Mouse (Mus musculus): ENCODE results near the gene Ppp1r14c. TPM values are rescaled to one million over a fixed set of nuclear protein-coding genes. Genes with fewer than 3 reads are reported as not detected.
"Not testable (repeated sequence)": the region's sequence is repeated elsewhere in the genome, so short reads cannot be mapped to it uniquely, and the experiment has no call there.

The Ppp1r14c gene
- polyA plus RNA-seq, 1 experiment from 2014 or later, result 12.4 TPM

GRCm38 (mm10) chr10:3434848-3435474, 69.1 kb downstream of the Ppp1r14c start:
- no peak for ATAC-seq (ENCODE audit: insufficient number of reproducible peaks, insufficient read depth, low FRiP score, low TSS enrichment, low read depth)
- Histone ChIP-seq H3K4me1 (no peaks in the 10 kb centered on the region), H3K27ac (no peak overlapping the region), H3K9ac (no peak overlapping the region), H3K9me3 (peaks cover 11% of the 10 kb centered on the region), H3K4me2 (no peak overlapping the region), H3K4me3 (no peak overlapping the region), H3K27me3 (no peaks in the 10 kb centered on the region), H3K36me3 (no peaks in the 10 kb centered on the region)
- WGBS, result 90% methylated on average over 8 of the region's 8 CpGs

DNA sequence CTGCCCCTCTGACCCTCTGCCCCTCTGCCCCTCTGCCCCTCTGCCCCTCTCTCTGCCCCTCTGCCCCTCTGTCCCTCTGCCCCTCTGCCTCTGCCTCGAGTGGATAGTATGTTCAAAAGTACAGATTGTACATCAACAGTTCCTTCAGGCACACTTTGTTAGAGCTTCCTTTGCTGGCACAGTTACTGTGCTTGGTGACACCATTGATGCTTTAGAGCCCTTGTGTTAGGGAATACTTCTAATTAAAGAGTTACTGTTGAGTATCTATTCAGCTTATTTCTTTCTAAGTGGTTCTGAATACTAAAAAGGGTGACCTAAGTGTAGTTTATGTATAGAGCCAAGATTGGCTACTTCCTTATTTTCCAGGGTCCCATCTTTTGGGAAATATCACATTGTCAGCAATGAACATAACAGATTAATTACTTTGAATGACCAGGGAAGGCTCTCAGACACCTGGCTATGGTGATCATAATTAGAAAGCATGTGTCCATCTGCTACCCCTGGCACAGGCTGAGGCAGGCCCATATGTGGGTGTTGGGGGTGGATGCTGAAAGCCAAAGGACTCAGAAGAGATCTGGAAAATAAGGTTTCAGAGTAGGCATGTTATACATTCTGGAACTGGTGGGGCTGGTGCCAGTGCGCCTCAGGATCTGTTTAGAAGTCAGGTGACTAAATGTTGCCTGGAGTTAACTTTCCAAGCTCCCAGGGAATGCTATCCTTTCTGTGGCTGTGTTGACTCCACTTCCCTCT, 75.0 kb downstream of the Ppp1r14c start:
- H3K36me3 ChIP-seq, result no peaks in the 10 kb centered on the region
- no peak overlapping the region for H3K9ac ChIP-seq
- no peak overlapping the region for H3K4me3 ChIP-seq
- 63% methylated on average over 2 of the region's 2 CpGs for WGBS
- no peaks in the 10 kb centered on the region for H3K27me3 ChIP-seq
- peaks cover 2% of the 10 kb centered on the region; the same call in 1 of the 2 replicates for H3K9me3 ChIP-seq
- ATAC-seq (ENCODE audit: insufficient number of reproducible peaks, insufficient read depth, low FRiP score, low TSS enrichment, low read depth), result no peak
- H3K4me2 ChIP-seq, result no peak overlapping the region
- H3K27ac ChIP-seq, result no peak overlapping the region
- H3K4me1 ChIP-seq, result no peaks in the 10 kb centered on the region

- H3K36me3 ChIP-seq; H3K9ac ChIP-seq; H3K9me3 ChIP-seq; H3K27ac ChIP-seq; H3K4me3 ChIP-seq; H3K4me2 ChIP-seq; H3K4me1 ChIP-seq; H3K27me3 ChIP-seq; ATAC-seq (ENCODE audit: insufficient number of reproducible peaks, insufficient read depth, low FRiP score, low TSS enrichment, low read depth): not testable (repeated sequence)
- WGBS, result 91% methylated on average over 10 of the region's 10 CpGs
Measured at GRCm38 (mm10) chr10:3446748-3447147, 80.9 kb downstream of the Ppp1r14c start.

DNA sequence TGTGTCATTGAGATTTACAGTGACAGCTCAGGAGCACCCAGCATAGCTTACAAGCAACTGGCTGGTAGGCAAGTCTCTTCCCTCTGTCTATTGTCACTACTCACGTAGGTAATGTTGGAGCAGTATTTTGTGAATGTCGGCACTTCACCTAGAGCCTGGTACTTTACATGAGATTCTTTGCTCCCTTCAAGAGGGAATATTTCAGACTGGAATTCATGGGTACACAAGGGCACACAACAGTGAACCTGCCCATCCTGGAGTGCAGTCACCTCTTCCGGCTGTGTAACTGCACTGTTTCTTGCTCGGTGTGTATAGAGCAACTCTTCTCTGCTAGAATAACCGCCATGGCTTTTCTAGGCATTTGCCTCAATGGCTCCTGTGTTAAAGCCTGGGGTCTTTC, 82.8 kb downstream of the Ppp1r14c start:
- no peaks in the 10 kb centered on the region for H3K4me1 ChIP-seq
- ATAC-seq (ENCODE audit: insufficient number of reproducible peaks, insufficient read depth, low FRiP score, low TSS enrichment, low read depth), result no peak
- H3K9ac ChIP-seq, result no peak overlapping the region
- no peak overlapping the region for H3K4me2 ChIP-seq
- no peak overlapping the region for H3K27ac ChIP-seq
- H3K27me3 ChIP-seq, result no peaks in the 10 kb centered on the region
- no peaks in the 10 kb centered on the region for H3K36me3 ChIP-seq
- H3K9me3 ChIP-seq, result no peaks in the 10 kb centered on the region
- no peak overlapping the region for H3K4me3 ChIP-seq
- WGBS, result 90% methylated on average over 5 of the region's 5 CpGs

DNA sequence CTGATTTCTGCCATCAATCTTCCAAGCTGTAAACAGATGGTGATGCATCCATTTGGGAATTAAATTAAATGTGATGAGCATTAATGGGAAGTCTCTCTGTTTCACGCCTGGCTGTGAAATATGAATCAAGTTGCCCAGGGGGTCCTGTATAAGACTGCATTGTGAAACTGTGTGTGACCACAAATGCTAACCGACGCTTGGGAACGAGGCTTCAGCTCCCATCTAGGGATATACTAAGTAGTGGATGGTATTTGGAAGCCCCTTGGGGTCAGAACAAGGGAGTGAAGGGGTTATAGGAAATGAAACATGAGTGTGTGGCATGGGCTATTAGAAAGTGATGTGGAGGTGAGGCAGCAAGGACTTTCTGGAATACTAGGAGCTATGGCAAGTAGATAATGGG, 86.1 kb downstream of the Ppp1r14c start:
- H3K27ac ChIP-seq, result no peak overlapping the region
- no peak for ATAC-seq (ENCODE audit: insufficient number of reproducible peaks, insufficient read depth, low FRiP score, low TSS enrichment, low read depth)
- no peaks in the 10 kb centered on the region for H3K4me1 ChIP-seq
- 70% methylated on average over 4 of the region's 4 CpGs for WGBS
- H3K9me3 ChIP-seq, result no peaks in the 10 kb centered on the region
- H3K4me2 ChIP-seq, result no peak overlapping the region
- H3K9ac ChIP-seq, result no peak overlapping the region
- H3K36me3 ChIP-seq, result no peaks in the 10 kb centered on the region
- H3K4me3 ChIP-seq, result no peak overlapping the region
- no peaks in the 10 kb centered on the region for H3K27me3 ChIP-seq

DNA sequence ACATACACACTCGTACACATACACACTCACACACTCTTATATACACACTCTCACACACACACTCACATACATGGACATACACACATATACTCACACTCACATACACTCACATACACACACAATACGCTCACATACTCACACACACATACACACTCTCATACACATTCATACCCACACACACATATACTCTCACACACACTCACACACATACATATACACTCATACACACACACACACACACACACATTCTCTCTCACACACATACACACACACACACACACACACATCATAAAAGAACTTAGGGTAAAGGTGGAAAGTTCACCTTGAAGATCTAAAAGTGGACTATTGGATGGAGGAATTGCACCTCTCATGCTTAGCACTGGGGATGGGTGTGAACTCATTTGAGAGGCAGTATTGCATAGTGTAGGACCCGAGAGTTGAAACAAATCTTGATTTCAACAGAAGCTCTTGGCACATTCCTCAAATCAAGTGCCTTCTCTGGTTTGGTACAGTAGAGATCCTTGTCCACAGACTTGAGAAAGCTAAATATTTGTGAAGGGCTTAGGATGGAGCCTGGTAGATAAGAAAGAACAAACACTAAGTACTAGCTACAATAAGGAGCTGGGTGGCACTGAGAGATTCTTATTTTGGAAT, 87.1 kb downstream of the Ppp1r14c start:
- peak; percentile 6; the same call in 1 of the 2 replicates for ATAC-seq (ENCODE audit: insufficient number of reproducible peaks, insufficient read depth, low FRiP score, low TSS enrichment, low read depth)
- no peaks in the 10 kb centered on the region for H3K27me3 ChIP-seq
- H3K9me3 ChIP-seq, result no peaks in the 10 kb centered on the region
- no peak overlapping the region for H3K4me2 ChIP-seq
- H3K4me1 ChIP-seq, result no peaks in the 10 kb centered on the region
- H3K4me3 ChIP-seq, result no peak overlapping the region
- WGBS, result 84% methylated on average over 3 of the region's 3 CpGs
- H3K36me3 ChIP-seq, result no peaks in the 10 kb centered on the region
- H3K9ac ChIP-seq, result no peak overlapping the region
- no peak overlapping the region for H3K27ac ChIP-seq

- Histone ChIP-seq H3K9me3 (no peaks in the 10 kb centered on the region), H3K27ac (no peak overlapping the region), H3K4me1 (no peaks in the 10 kb centered on the region), H3K9ac (no peak overlapping the region), H3K4me3 (no peak overlapping the region), H3K36me3 (no peaks in the 10 kb centered on the region), H3K4me2 (no peak overlapping the region), H3K27me3 (no peaks in the 10 kb centered on the region)
- ATAC-seq (ENCODE audit: insufficient number of reproducible peaks, insufficient read depth, low FRiP score, low TSS enrichment, low read depth), result no peak
- 59% methylated on average over 1 of the region's 1 CpGs for WGBS
Measured at GRCm38 (mm10) chr10:3458686-3459085, 92.8 kb downstream of the Ppp1r14c start.

GRCm38 (mm10) chr10:3460841-3461240, 95.0 kb downstream of the Ppp1r14c start:
- no peak for ATAC-seq (ENCODE audit: insufficient number of reproducible peaks, insufficient read depth, low FRiP score, low TSS enrichment, low read depth)
- Histone ChIP-seq H3K4me3 (no peak overlapping the region), H3K9me3 (no peaks in the 10 kb centered on the region), H3K4me2 (no peak overlapping the region), H3K4me1 (no peaks in the 10 kb centered on the region), H3K36me3 (no peaks in the 10 kb centered on the region), H3K9ac (no peak overlapping the region), H3K27me3 (no peaks in the 10 kb centered on the region), H3K27ac (no peak overlapping the region)
- 86% methylated on average over 1 of the region's 1 CpGs for WGBS

GRCm38 (mm10) chr10:3466135-3466626, 100.3 kb downstream of the Ppp1r14c start:
- no peak for ATAC-seq (ENCODE audit: insufficient number of reproducible peaks, insufficient read depth, low FRiP score, low TSS enrichment, low read depth)
- H3K4me2 ChIP-seq, result no peak overlapping the region
- no peaks in the 10 kb centered on the region for H3K9me3 ChIP-seq
- 81% methylated on average over 4 of the region's 4 CpGs for WGBS
- no peak overlapping the region for H3K9ac ChIP-seq
- no peaks in the 10 kb centered on the region for H3K36me3 ChIP-seq
- H3K4me3 ChIP-seq, result no peak overlapping the region
- H3K4me1 ChIP-seq, result no peaks in the 10 kb centered on the region
- no peak overlapping the region for H3K27ac ChIP-seq
- no peaks in the 10 kb centered on the region for H3K27me3 ChIP-seq

DNA sequence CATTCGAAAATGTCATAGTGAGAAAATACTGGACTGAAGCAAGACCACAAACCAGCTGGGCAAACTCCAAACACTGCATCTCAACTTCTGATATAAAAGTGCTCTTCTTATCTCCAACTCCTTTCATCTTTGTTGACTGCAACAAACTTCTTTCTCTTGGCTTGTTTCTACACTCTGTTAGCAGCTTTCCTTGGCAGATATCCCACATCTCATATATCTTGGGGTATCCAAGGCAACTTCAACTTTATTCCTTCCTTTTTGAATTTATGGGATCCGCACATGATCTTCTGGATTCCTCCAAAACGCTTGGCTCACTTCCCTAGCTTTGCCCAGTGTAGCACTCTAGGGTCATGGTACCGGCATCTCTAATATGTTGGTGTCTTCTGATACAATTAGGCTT, 102.7 kb downstream of the Ppp1r14c start:
- Histone ChIP-seq H3K9me3 (no peaks in the 10 kb centered on the region), H3K4me1 (no peaks in the 10 kb centered on the region), H3K27me3 (no peaks in the 10 kb centered on the region), H3K36me3 (no peaks in the 10 kb centered on the region), H3K9ac (no peak overlapping the region), H3K27ac (no peak overlapping the region), H3K4me2 (no peak overlapping the region), H3K4me3 (no peak overlapping the region)
- ATAC-seq (ENCODE audit: insufficient number of reproducible peaks, insufficient read depth, low FRiP score, low TSS enrichment, low read depth), result no peak
- 88% methylated on average over 4 of the region's 4 CpGs for WGBS

GRCm38 (mm10) chr10:3476611-3477010, 110.8 kb downstream of the Ppp1r14c start:
- Histone ChIP-seq H3K27me3 (no peaks in the 10 kb centered on the region; the same call in 1 of the 2 replicates), H3K4me1 (no peaks in the 10 kb centered on the region)
- 18% methylated on average over 1 of the region's 1 CpGs for WGBS

GRCm38 (mm10) chr10:3479772-3480171, 113.9 kb downstream of the Ppp1r14c start:
- Histone ChIP-seq H3K36me3 (no peaks in the 10 kb centered on the region), H3K27me3 (no peaks in the 10 kb centered on the region; the same call in 1 of the 2 replicates), H3K9ac (no peak overlapping the region), H3K4me3 (no peak overlapping the region), H3K27ac (no peak overlapping the region), H3K4me1 (no peaks in the 10 kb centered on the region), H3K4me2 (no peak overlapping the region), H3K9me3 (peaks cover 9% of the 10 kb centered on the region)
- 75% methylated on average over 1 of the region's 1 CpGs for WGBS
- no peak for ATAC-seq (ENCODE audit: insufficient number of reproducible peaks, insufficient read depth, low FRiP score, low TSS enrichment, low read depth)

More at GRCm38 (mm10) chr10:3476611-3477010, 110.8 kb downstream of the Ppp1r14c start:
- Histone ChIP-seq H3K4me2 (no peak overlapping the region), H3K36me3 (no peaks in the 10 kb centered on the region), H3K4me3 (no peak overlapping the region), H3K27ac (no peak overlapping the region), H3K9me3 (no peaks in the 10 kb centered on the region), H3K9ac (no peak overlapping the region)
- ATAC-seq (ENCODE audit: insufficient number of reproducible peaks, insufficient read depth, low FRiP score, low TSS enrichment, low read depth), result no peak
